Mouse (Mus musculus) lung, postnatal 4 days (tissue): ENCODE measurements around the gene 1700030K09Rik.

Source experiments
- DNase-seq, 2 experiments: peaks; one replicate each; pipeline ENCODE4 v3.0.0; 2021

1700030K09Rik gene

DNA sequence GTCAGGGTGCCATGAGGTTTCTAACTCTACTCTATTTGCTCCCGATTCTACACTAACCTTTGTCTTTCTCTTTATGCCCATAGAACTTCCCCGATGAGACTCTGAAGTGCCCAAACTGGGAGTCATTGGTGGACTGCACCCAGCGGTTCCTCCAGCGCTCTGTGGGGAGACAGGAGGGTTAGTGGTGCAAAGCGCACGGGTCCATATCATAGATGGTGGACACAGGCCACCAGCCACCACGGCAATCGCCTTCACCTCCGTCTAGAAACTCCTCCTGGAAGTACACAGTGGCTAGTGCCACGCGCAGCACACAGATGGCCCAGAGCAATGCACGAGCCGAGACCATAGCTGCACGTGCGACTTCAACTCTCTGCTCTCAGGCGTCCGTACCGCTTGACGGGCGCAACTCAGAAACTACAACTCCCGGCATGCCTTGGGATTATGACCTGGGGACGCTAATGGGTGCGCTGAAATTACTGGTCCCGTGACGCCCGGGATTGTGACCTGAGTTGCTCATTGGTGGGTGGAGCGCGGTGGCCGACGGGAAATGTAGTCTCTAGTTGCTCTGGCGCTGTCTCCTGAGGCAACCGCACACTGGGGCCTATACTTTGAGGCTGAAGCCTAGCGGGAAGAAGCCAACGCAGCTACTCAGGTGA is at the start of gene 1700030K09Rik, which contains the start of gene Calr3:
Gene 1700030K09Rik, plus strand, starts transcription at position 543 of the 656 bp plus-strand sequence.
Gene Calr3, minus strand, starts transcription at position 533 of the 656 bp plus-strand sequence.
- peak; percentile 98 for DNase-seq

DNA sequence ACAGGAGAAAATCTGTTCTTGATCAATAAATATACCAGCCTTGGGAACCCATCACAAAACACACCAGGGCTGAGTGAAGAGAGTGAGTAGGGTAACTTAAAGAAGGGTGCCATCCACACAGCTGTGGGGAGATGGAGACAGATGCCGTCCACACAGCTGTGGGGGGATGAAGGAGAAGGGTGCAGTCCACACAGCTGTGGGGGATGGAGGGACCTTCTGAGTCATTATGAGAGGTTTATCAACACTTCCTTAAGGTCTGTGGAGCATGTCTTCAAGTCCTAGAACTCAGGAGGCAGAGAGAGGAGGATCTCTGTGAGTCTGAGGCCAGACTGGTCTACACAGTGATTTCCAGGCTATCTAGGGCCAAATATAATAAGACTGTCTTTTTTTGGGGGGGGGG is 42.3 kb upstream of the 1700030K09Rik start:
- no peak for DNase-seq

DNA sequence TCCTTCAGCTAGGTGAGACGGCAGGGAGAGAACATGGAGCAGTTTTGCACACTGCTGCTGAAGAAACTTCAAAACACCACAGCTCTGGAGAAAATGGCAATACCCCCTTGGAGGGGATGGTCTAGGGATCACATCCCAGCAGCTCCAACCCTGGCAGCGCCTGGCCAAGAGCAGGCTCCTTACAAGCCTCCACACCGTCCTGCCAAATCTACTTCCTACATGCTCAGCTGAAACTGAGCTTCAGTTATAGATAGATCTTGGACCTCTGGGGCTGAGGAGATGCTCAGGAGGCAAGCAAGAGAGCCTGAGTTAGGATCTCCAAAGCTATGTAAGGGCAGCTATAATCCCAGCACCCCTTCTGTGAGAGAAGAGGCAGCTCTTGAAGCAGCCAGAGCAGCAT is 40.7 kb upstream of the 1700030K09Rik start:
- DNase-seq: no peak

DNA sequence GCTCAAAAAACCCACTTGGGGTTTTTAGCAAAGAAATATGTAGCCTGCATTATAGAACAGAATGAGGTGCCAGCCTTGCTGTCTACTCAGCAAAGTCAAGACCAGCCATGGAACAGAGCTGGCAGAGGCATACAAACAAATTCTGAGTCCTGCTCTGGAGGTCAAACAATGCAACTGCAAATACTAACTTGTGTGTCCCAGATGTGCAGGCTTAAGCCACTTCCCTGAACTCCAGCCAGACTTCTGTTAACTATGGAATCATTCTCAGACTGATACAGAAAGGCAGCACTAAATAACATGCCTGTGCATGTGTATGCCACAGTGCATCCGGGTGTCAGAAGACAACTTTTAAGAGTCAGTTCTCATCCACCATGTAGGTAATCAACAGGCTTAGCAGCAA is 35.8 kb upstream of the 1700030K09Rik start:
- DNase-seq: no peak

DNA sequence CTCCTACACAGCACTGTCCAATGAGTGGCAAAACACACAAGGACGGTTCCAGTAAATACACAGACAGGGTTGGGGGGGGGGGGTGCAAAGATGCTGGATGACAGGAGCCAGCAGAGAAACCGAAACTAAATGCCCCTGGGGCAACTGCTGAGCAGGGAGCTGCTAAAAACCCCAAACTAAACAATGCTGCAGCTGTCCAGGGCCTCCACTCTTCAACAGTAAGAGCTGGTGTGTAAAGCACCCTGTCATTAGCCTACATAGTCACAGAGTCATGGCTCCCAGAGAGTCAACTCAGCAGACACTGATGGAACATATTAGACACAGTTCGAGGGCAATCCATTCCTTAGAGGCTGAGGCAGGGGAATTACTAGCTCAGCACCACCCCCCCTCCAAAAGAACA is 34.2 kb upstream of the 1700030K09Rik start:
- no peak for DNase-seq

DNA sequence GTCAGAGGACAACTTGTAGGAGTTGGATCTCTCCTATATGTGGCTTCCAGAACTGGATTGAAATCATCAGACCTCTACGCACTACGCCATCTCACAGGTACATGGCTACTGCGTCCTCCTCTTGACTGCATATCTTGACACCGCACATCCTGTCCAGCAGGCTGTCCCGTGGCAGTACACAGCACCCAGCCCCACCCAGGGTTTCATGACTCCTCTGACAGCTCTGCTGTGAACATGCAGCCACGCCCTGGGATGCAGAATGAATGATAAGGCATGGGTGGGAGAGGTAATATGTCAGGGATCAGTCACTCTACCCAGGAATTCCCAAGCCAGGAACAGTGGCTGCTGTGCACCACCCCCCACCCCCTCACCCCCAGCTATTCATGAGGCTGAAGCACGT is 29.8 kb upstream of the 1700030K09Rik start:
- no peak for DNase-seq

- DNase-seq: no peak
These were observed 28.4 kb upstream of the 1700030K09Rik start for GRCm38 (mm10) chr8:72415252-72415651.

GRCm38 (mm10) chr8:72418073-72418472 is 25.6 kb upstream of the 1700030K09Rik start:
- DNase-seq: no peak

GRCm38 (mm10) chr8:72420571-72421361 is 22.9 kb upstream of the 1700030K09Rik start:
- DNase-seq: peak; percentile 70 to 71

- DNase-seq: peak; percentile 99
These were observed 22.0 kb upstream of the 1700030K09Rik start, which contains the start of gene Eps15l1 for GRCm38 (mm10) chr8:72421362-72422335. Gene Eps15l1 (minus strand): TSS chr8:72421460.

- DNase-seq: no peak
These were observed 20.8 kb upstream of the 1700030K09Rik start for GRCm38 (mm10) chr8:72422926-72423325.

- DNase-seq: peak; percentile 30 to 48
These were observed 14.0 kb upstream of the 1700030K09Rik start for GRCm38 (mm10) chr8:72429676-72430075.

- no peak for DNase-seq
These were observed 8.7 kb upstream of the 1700030K09Rik start for GRCm38 (mm10) chr8:72434952-72435351.

GRCm38 (mm10) chr8:72438248-72439015 is 5.2 kb upstream of the 1700030K09Rik start:
- DNase-seq: no peak

DNA sequence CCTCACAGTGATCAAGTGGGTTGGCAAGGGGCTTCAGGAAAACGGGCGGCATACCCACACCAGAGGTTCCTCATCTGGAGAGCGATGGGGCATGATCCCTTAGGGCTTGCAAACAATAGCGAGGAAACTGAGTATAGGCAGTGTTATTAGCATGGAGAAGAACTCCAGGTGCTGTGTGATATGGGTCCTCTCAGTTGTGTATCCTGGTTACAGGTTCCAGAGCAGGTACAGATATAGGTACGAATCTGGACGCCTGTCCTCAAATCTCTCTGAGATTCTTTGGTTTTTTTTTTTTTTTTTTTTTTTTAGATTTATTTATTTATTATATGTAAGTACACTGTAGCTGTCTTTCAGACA is 292 bp downstream of the 1700030K09Rik start:
- no peak for DNase-seq

GRCm38 (mm10) chr8:72445071-72445470 is 1.4 kb downstream of the 1700030K09Rik start:
- no peak for DNase-seq

GRCm38 (mm10) chr8:72451516-72451915 is 7.8 kb downstream of the 1700030K09Rik start:
- no peak for DNase-seq

DNA sequence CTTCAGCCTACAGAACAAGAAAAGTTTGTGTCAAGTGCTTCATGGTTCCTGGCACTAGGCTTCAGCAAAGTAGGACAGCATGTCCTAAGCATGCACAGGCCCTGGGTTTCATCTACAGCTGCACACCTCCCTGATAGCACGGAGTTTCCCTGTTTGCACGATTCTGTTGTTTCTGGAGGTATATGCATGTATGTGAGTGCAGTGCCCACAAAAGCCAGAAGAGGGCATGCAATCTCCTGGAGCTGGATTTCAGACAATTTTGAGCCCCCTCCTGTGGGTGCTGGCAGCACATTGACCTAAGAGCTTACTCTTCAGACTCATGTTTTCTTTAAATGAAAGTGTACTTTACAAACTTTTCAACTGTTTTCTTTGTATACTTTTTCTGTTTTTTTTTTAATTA is 10.2 kb downstream of the 1700030K09Rik start:
- no peak for DNase-seq

DNA sequence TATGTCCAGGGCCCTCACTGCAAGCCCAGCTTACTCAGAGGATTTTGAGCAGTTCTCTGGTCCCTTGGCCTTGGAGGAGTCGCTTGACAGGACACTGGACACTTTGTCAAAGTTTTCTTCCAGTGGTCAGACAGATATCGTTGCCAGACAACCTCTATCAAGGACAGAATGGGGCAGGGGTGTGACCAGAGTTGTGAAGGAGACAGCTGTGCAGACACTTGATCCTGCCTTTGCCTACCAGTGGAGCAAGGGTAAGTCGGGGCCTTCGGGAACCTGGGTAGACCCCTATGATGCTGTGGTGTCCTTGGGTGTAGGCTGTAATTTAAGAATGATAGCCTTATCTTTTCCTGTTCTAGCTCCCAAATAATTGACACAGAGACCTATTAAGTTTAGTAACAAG is 11.6 kb downstream of the 1700030K09Rik start:
- no peak for DNase-seq

DNA sequence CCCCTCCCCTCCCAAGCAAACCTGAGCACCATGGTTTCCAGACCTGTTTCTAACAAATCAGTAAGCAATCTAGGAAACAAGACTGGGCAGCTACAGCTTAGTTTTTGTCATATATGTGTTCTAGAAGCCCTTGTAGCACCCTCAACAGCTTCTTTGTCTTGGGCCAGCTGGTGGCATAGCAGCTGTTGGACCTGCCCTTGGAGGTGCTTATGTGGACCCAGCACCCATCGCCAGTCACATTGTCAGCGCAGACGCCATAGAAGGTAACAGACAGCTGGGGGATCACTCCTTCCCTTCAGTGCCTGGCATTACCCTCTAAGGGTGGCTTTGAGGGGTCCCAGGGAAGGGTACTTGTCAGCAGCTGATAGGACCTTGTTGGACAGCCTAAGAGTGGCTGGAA is 14.1 kb downstream of the 1700030K09Rik start:
- DNase-seq: no peak

GRCm38 (mm10) chr8:72458457-72458856 is 14.8 kb downstream of the 1700030K09Rik start:
- DNase-seq: no peak

DNA sequence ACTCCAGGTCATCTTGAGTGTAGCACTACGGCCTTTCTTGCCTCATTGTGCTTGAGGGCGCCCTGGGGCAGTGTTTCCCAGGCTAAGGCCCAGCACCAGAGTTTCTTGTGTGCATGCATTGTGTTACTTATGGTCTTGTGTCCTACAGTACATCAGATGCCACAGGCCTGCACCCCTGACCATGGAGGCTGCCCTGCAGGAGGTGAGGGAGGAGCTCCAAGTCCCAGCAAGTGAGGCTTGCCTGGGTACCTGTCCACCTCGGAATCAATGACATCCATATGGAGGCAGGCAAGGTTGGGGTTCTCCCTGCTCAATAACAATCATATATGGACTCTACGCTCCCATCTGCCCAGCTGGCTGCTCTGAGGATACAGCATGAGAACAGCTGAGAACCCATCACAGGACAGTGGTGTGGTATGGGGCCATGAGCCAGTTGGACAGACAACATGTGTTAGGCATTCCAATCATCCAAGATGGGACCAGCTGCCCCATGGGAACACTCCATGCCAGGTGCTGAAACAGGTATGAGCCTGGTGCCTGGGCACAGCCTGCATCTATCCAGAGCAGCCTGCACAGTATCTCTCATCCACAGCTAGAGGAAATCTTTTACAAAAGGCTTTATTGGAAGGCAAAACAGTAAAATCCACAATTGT is 16.3 kb downstream of the 1700030K09Rik start:
- DNase-seq: no peak
